Mouse (Mus musculus) layer of hippocampus, adult 18-20 months (tissue): ENCODE results near the gene Mterf4. TPM values are rescaled to one million over a fixed set of nuclear protein-coding genes. Genes with fewer than 3 reads are reported as not detected.

ENCODE experiments used
- DNase-seq, 2 experiments: peaks; one replicate each; pipeline ENCODE4 v3.0.0; 2022; ENCODE audit warnings: low spot score in 2 of 2
- microRNA-seq, 2 experiments: library from miRNA; unstranded; fragments of <30 nt; microRNA quantifications; one replicate each; pipeline ENCODE4 v1.2.0; 2021
- total RNA-seq, 2 experiments: library from RNA; stranded (reverse); gene quantifications; 2 replicates each; pipeline ENCODE4 v1.2.3; 2021

Gene Mterf4
- total RNA-seq, 2 experiments from 2014 or later = 19.1 TPM

DNA sequence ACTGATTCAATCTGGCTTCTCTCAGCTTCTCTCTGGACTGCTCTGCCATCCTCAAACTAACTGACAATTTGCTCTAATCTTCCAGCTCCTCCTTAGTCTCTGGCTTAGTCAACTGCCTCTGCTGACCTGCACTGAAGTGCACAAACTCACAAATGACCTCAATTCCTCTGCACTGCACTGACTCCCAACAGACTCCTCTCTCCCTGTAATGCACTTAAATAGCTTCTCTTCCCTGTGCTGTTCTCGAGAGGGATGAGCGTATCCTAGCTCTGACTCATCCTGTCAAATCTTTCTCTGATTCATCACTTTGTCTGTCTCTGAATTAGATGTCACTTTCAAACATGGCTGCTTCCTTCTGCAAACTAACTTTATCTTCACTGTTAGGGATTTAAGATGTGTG lies 37.5 kb downstream of the Mterf4 start:
- no peak for DNase-seq

DNA sequence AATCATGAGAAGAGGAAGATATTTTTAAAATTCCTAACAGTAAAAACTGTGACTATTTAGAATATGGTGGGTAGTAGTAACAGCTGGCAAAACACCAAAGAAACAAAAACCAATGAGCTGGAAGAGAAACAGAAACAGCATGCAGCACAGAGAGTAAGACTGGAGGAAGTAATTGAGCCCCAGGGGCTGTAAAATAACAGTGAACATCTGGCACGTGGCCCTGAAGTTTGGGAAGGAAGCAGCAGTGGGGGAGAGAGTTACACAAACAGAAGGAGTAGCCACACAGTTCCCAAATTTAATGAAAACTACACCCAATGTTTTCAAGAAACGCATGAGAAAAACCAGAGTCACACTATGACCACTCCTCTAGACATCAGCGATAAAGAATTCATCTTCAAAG lies 38.5 kb downstream of the Mterf4 start:
- no peak for DNase-seq

GRCm38 (mm10) chr1:93257560-93257959 lies 48.2 kb downstream of the Mterf4 start:
- DNase-seq = no peak

GRCm38 (mm10) chr1:93255761-93256160 lies 50.0 kb downstream of the Mterf4 start:
- no peak for DNase-seq

- no peak for DNase-seq
Measured at GRCm38 (mm10) chr1:93252586-93252985, 53.1 kb downstream of the Mterf4 start.

Small RNA genes lying within 50 kb of the gene (microRNA-seq; reads per million reads assigned to microRNA genes)
- 0 reads per million in 2 experiments for gene Mir6345
- 0 reads per million in 2 experiments for gene Mir6901
- 0 to 0.59 reads per million in 2 experiments for gene Mir6902

Other genes starting within 250 kb of the Mterf4 start
- gene Kif1a, start 204.0 kb downstream of the Mterf4 start, total RNA-seq = 100 to 1,000 TPM; 637 to 653 TPM
- gene Agxt, start 170.7 kb downstream of the Mterf4 start, total RNA-seq = not detected
- gene 2310007B03Rik, start 145.0 kb downstream of the Mterf4 start, total RNA-seq = not detected
- gene Crocc2, start 137.2 kb downstream of the Mterf4 start, total RNA-seq = under 1 TPM; 0.20 to 0.42 TPM
- gene Sned1, start 70.1 kb downstream of the Mterf4 start, total RNA-seq = 1 to 10 TPM; 4.8 to 6.1 TPM
- 10 to 100 TPM; 64.8 to 77.8 TPM for gene Ppp1r7, start 36.9 kb upstream of the Mterf4 start, total RNA-seq
- 1 to 10 TPM; 3.5 to 6.8 TPM for gene Pask, start 37.6 kb upstream of the Mterf4 start, total RNA-seq
- under 1 TPM in 1 of 2 experiments, not detected in 1; 0.17 TPM for gene Ano7, start 68.0 kb upstream of the Mterf4 start, total RNA-seq
- gene Hdlbp, start 172.9 kb upstream of the Mterf4 start, total RNA-seq = 100 to 1,000 TPM; 153 to 156 TPM
- 10 to 100 TPM; 12.0 to 13.0 TPM for gene Farp2, start 206.2 kb upstream of the Mterf4 start, total RNA-seq